Mouse (Mus musculus): ENCODE measurements around the gene Terf2. TPM values are rescaled to one million over a fixed set of nuclear protein-coding genes. Genes with fewer than 3 reads are reported as not detected.
A peak's percentile ranks its signal among the peaks of the same experiment; 100 is the strongest.

Terf2 gene
- 10 to 100 TPM; 25.2 to 94.7 (median 54.3) TPM for total RNA-seq (2018; cell fraction: chromatin; rRNA removed)
- total RNA-seq (2018; cell fraction: cytosol; rRNA removed): 10 to 100 TPM in 23 of 26 experiments, 1 to 10 TPM in 3; 9.3 to 21.1 (median 15.1) TPM
- total RNA-seq (2018; cell fraction: nucleus; rRNA removed): 10 to 100 TPM; 18.0 to 56.8 (median 28.8) TPM
- 14.2 to 26.8 TPM (median 18.9 TPM) in 3 replicates for polyA plus RNA-seq (2018)

- peaks cover 42% of the 10 kb centered on the region for H3K79me2 ChIP-seq (ENCODE audit: inconsistent target)
- H3K4me3 ChIP-seq (ENCODE audit: inconsistent target): peak within 1 kb of the TSS; percentile 82
- H3K27ac ChIP-seq: peak within 1 kb of the TSS; percentile 72
- peaks cover 6% of the 10 kb centered on the region; the same call in 1 of the 2 replicates for H3K36me3 ChIP-seq (ENCODE audit: inconsistent target)
- WGBS (ENCODE audit: missing documents): 6% methylated on average over 30 of the region's 39 CpGs
Measured at GRCm38 (mm10) chr8:107096366-107097036, at the start of gene Terf2. Gene Terf2, minus strand, starts transcription at chr8:107096547.

- H3K4me3 ChIP-seq (ENCODE audit: inconsistent target): no peak overlapping the region
- no peak overlapping the region for H3K27ac ChIP-seq
- WGBS (ENCODE audit: missing documents): 82% methylated on average over 4 of the region's 4 CpGs
- H3K79me2 ChIP-seq (ENCODE audit: inconsistent target): no peaks in the 10 kb centered on the region
- H3K36me3 ChIP-seq (ENCODE audit: inconsistent target): no peaks in the 10 kb centered on the region
Measured at GRCm38 (mm10) chr8:107143501-107143900, 47.2 kb upstream of the Terf2 start.

GRCm38 (mm10) chr8:107142539-107142938 lies 46.2 kb upstream of the Terf2 start:
- Histone ChIP-seq H3K27ac (no peak overlapping the region), H3K36me3 (ENCODE audit: inconsistent target) (no peaks in the 10 kb centered on the region), H3K4me3 (ENCODE audit: inconsistent target) (no peak overlapping the region), H3K79me2 (ENCODE audit: inconsistent target) (no peaks in the 10 kb centered on the region)
- 95% methylated on average over 4 of the region's 4 CpGs for WGBS (ENCODE audit: missing documents)

GRCm38 (mm10) chr8:107139704-107140470 lies 43.5 kb upstream of the Terf2 start:
- Histone ChIP-seq H3K79me2 (ENCODE audit: inconsistent target) (no peaks in the 10 kb centered on the region), H3K36me3 (ENCODE audit: inconsistent target) (no peaks in the 10 kb centered on the region), H3K27ac (no peak overlapping the region), H3K4me3 (ENCODE audit: inconsistent target) (no peak overlapping the region)
- WGBS (ENCODE audit: missing documents): 55% methylated on average over 13 of the region's 13 CpGs

- no peak overlapping the region for H3K4me3 ChIP-seq (ENCODE audit: inconsistent target)
- WGBS (ENCODE audit: missing documents): 91% methylated on average over 5 of the region's 5 CpGs
- H3K36me3 ChIP-seq (ENCODE audit: inconsistent target): no peaks in the 10 kb centered on the region
- H3K79me2 ChIP-seq (ENCODE audit: inconsistent target): no peaks in the 10 kb centered on the region
- no peak overlapping the region for H3K27ac ChIP-seq
Measured at GRCm38 (mm10) chr8:107138338-107138737, 42.0 kb upstream of the Terf2 start.

GRCm38 (mm10) chr8:107137591-107137990 lies 41.2 kb upstream of the Terf2 start:
- WGBS (ENCODE audit: missing documents): 91% methylated on average over 6 of the region's 6 CpGs
- Histone ChIP-seq H3K36me3 (ENCODE audit: inconsistent target) (no peaks in the 10 kb centered on the region), H3K4me3 (ENCODE audit: inconsistent target) (no peak overlapping the region), H3K79me2 (ENCODE audit: inconsistent target) (no peaks in the 10 kb centered on the region), H3K27ac (no peak overlapping the region)

GRCm38 (mm10) chr8:107136003-107136612 lies 39.8 kb upstream of the Terf2 start:
- no peak overlapping the region for H3K27ac ChIP-seq
- H3K4me3 ChIP-seq (ENCODE audit: inconsistent target): no peak overlapping the region
- 92% methylated on average over 8 of the region's 8 CpGs for WGBS (ENCODE audit: missing documents)
- no peaks in the 10 kb centered on the region for H3K79me2 ChIP-seq (ENCODE audit: inconsistent target)
- no peaks in the 10 kb centered on the region for H3K36me3 ChIP-seq (ENCODE audit: inconsistent target)

GRCm38 (mm10) chr8:107133881-107134280 lies 37.5 kb upstream of the Terf2 start:
- H3K36me3 ChIP-seq (ENCODE audit: inconsistent target): no peaks in the 10 kb centered on the region
- no peak overlapping the region for H3K4me3 ChIP-seq (ENCODE audit: inconsistent target)
- H3K79me2 ChIP-seq (ENCODE audit: inconsistent target): no peaks in the 10 kb centered on the region
- no peak overlapping the region for H3K27ac ChIP-seq
- WGBS (ENCODE audit: missing documents): 88% methylated on average over 6 of the region's 6 CpGs

GRCm38 (mm10) chr8:107132581-107133491 lies 36.5 kb upstream of the Terf2 start:
- Histone ChIP-seq H3K27ac (no peak overlapping the region), H3K79me2 (ENCODE audit: inconsistent target) (no peaks in the 10 kb centered on the region), H3K36me3 (ENCODE audit: inconsistent target) (no peaks in the 10 kb centered on the region), H3K4me3 (ENCODE audit: inconsistent target) (no peak overlapping the region)
- 85% methylated on average over 24 of the region's 24 CpGs for WGBS (ENCODE audit: missing documents)

- Histone ChIP-seq H3K36me3 (ENCODE audit: inconsistent target) (no peaks in the 10 kb centered on the region), H3K4me3 (ENCODE audit: inconsistent target) (no peak overlapping the region), H3K27ac (no peak overlapping the region), H3K79me2 (ENCODE audit: inconsistent target) (no peaks in the 10 kb centered on the region)
- WGBS (ENCODE audit: missing documents): 92% methylated on average over 6 of the region's 6 CpGs
Measured at GRCm38 (mm10) chr8:107130028-107130427, 33.7 kb upstream of the Terf2 start.

GRCm38 (mm10) chr8:107129171-107130025 lies 33.1 kb upstream of the Terf2 start:
- H3K36me3 ChIP-seq (ENCODE audit: inconsistent target): no peaks in the 10 kb centered on the region
- H3K27ac ChIP-seq: no peak overlapping the region
- WGBS (ENCODE audit: missing documents): 94% methylated on average over 8 of the region's 8 CpGs
- no peak overlapping the region for H3K4me3 ChIP-seq (ENCODE audit: inconsistent target)
- no peaks in the 10 kb centered on the region for H3K79me2 ChIP-seq (ENCODE audit: inconsistent target)

- WGBS (ENCODE audit: missing documents): 97% methylated on average over 8 of the region's 8 CpGs
- no peak overlapping the region for H3K4me3 ChIP-seq (ENCODE audit: inconsistent target)
- H3K36me3 ChIP-seq (ENCODE audit: inconsistent target): no peaks in the 10 kb centered on the region
- no peak overlapping the region for H3K27ac ChIP-seq
- no peaks in the 10 kb centered on the region for H3K79me2 ChIP-seq (ENCODE audit: inconsistent target)
Measured at GRCm38 (mm10) chr8:107124343-107124742, 28.0 kb upstream of the Terf2 start.

GRCm38 (mm10) chr8:107123063-107123614 lies 26.8 kb upstream of the Terf2 start:
- WGBS (ENCODE audit: missing documents): 88% methylated on average over 9 of the region's 9 CpGs
- Histone ChIP-seq H3K36me3 (ENCODE audit: inconsistent target) (no peaks in the 10 kb centered on the region), H3K79me2 (ENCODE audit: inconsistent target) (no peaks in the 10 kb centered on the region), H3K27ac (no peak overlapping the region), H3K4me3 (ENCODE audit: inconsistent target) (no peak overlapping the region)

Data from macrophage (primary cell).